Mouse (Mus musculus): ENCODE measurements at regions not wholly inside any gene's neighbourhood (a gene's known extent, or its start where the extent isn't known, plus 50 kb on each side); places are given as distances from the start of the nearest gene placed in this dataset.

DNA sequence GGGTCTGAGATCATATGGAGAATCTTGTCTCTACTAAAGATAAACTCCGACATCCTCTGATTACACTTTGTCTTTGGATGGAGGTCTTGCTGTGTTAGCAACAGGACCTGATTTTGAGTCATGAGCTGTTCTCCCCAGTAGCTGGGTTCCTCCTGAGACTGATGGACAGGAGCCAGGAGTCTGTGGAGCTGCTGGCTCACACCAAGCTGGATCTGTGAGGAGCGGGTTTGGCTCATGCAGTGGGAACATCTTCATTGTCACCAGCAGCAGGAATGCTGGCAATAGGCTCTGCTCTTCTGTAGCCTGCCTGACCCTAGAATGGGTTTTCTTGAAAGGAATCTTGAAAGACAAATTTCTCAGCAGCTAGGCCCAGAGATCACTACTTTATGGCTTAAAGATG lies 524.2 kb upstream of the Id2 start:
- no peak for ATAC-seq (replicated peaks in 1 of 2; ENCODE audit: insufficient read depth in 1 of 2, low FRiP score in 2 of 2, low TSS enrichment in 1 of 2, low read depth in 1 of 2, poor library complexity in 2 of 2, severe bottlenecking in 2 of 2)

DNA sequence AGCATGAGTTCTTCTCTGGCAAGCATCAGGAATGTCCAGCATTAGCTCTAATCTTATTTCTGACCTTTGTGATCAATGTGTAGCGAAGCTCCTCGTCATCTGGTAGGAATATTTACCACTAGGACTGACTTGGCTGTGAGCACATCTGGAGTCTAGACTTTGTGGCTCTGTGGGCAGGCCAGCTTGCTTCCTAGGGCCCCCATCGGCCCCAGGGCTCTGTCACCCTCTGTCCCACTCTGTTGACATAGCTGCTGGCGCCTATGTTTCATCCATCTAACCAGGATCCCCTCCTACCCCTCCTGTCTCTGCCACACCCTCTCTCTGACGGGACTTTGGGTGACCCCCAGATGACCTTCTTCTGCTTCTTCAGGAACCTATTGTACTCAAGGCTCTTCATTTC lies 520.6 kb upstream of the Id2 start:
- no peak for ATAC-seq (replicated peaks in 1 of 2; ENCODE audit: insufficient read depth in 1 of 2, low FRiP score in 2 of 2, low TSS enrichment in 1 of 2, low read depth in 1 of 2, poor library complexity in 2 of 2, severe bottlenecking in 2 of 2)

DNA sequence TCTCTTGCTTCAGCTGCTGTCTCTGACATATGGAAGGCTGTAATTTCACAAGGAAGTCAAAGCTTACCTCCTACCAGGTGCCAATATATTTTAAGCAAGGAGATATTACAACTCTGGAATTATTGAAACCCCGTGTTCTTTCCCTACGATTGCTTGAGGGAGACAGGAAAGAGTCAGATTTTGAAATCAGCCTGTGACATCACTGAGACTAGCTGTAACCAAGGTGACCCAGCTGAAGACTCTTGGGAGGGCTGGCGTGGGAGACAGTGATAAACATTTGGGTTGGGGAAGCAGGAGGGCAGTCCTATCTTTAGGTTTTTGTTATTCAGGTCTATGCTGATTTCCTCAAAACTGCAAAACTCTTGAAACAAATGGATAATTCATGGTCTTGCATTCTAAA lies 518.4 kb upstream of the Id2 start:
- no peak for ATAC-seq (replicated peaks in 1 of 2; ENCODE audit: insufficient read depth in 1 of 2, low FRiP score in 2 of 2, low TSS enrichment in 1 of 2, low read depth in 1 of 2, poor library complexity in 2 of 2, severe bottlenecking in 2 of 2)

DNA sequence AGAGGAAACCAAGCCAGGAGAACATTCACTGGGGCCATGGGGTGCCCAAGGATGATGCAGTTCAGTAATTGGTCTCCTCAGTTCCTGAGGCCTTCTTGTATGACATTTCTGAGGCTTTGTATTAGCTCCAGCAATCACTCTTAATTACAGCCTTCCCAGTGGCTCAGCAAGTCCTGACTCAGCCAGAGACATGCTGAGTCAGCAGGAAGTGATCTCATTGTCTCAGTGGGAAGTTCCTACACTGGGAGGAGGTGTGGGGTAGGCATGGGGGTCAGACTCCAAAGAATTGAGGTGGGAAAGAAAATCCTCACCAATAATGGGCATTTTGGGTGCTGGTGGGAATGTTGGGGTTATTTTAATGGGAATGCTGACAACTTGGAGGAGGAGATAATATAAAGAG lies 516.5 kb upstream of the Id2 start:
- ATAC-seq (replicated peaks in 1 of 2; ENCODE audit: insufficient read depth in 1 of 2, low FRiP score in 2 of 2, low TSS enrichment in 1 of 2, low read depth in 1 of 2, poor library complexity in 2 of 2, severe bottlenecking in 2 of 2), result no peak

DNA sequence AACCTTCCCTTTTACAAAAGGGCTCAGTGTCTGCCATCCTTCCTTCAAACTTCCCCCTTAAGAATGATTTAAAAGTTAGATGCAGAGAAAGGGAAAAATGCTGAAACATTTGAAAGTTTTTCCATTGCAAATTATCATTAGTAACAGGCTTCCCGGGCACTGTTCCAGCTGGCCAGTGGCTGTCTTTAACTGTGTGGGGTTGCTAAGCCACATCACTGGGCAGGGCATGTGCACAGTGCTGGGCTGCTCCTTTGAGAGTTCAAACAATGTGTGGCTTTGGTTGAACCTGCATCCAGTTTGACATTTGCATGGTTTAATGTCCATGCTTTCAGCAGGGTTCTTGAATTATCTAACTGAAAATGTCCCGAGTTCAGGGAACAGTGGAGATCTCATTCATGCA lies 512.1 kb upstream of the Id2 start:
- ATAC-seq (replicated peaks in 1 of 2; ENCODE audit: insufficient read depth in 1 of 2, low FRiP score in 2 of 2, low TSS enrichment in 1 of 2, low read depth in 1 of 2, poor library complexity in 2 of 2, severe bottlenecking in 2 of 2), result no peak

DNA sequence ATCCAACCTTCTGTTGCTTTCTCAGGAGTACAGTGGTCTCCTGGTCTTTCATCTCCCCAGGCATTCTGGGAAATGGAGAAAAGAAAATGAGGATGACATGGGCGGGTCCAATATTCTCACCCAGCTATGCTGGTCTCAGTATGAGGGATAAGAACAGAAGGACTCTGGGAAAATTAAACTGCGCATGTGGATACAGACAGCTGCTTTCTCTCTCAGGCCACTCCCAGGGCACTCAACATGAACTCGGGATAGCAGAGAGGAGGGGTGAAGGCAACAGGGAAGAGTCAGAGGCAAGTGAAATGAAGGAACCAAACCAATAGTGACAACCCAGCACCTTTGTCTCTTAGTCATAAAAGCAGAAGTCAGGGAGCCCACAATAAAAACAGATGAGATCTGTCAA lies 508.5 kb upstream of the Id2 start:
- no peak for ATAC-seq (replicated peaks in 1 of 2; ENCODE audit: insufficient read depth in 1 of 2, low FRiP score in 2 of 2, low TSS enrichment in 1 of 2, low read depth in 1 of 2, poor library complexity in 2 of 2, severe bottlenecking in 2 of 2)

DNA sequence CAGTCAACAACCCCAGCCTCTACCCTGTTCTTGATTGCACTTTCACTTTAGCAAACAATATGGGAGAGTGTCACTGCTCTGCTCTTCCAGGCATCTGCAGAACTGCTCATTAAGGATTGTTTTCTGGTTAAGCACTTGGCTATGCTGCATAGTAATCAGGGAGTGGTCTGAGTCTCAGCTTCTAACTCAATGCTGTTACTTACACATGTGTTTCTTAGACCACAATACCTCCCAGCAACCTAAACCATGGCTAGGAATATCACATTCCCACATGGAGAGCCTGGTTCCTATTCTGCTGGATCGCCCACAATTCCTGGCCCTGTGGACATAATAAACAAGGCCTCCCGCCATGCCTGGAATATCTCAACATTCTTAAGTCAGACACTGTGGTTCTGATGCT lies 493.3 kb upstream of the Id2 start:
- ATAC-seq (replicated peaks in 1 of 2; ENCODE audit: insufficient read depth in 1 of 2, low FRiP score in 2 of 2, low TSS enrichment in 1 of 2, low read depth in 1 of 2, poor library complexity in 2 of 2, severe bottlenecking in 2 of 2), result no peak

DNA sequence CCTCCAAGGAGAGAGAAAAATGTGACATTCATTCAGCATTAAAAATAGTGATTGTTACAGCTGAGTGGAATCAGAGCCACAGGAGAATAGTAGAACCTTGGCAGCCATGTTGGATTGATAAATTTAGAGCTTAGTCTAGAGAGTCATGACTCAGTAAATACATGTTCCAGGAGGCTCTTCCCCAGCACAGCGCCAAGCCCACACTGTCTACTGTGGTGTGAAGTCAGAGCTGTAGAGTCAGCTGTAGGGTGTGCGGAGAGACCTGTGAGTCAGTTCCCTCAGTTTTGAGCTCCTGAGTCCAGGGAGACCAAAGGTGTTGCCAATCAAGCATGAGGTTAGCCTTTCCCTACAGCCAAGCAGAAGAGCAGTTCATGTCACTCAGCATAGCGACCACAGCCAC lies 488.8 kb upstream of the Id2 start:
- no peak for ATAC-seq (replicated peaks in 1 of 2; ENCODE audit: insufficient read depth in 1 of 2, low FRiP score in 2 of 2, low TSS enrichment in 1 of 2, low read depth in 1 of 2, poor library complexity in 2 of 2, severe bottlenecking in 2 of 2)

DNA sequence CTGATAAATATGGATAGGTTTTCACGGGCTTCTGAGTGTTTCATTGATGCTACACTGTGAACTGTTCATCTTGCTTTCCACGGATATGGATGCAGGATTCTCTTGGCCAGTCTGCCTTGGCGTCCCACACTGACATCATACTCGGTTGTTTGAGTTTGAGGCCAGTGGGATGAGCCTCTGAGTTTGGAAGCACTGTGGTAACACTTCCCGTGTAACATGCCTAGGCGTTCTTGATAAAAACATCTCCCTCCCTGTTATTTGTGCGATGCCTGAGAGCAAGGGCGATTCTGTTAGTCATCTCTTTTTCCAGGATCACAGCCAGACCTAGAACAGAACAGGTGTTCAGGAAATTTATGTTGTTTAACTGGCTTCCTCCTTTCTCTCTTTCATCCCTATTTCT lies 482.5 kb upstream of the Id2 start:
- ATAC-seq (replicated peaks in 1 of 2; ENCODE audit: insufficient read depth in 1 of 2, low FRiP score in 2 of 2, low TSS enrichment in 1 of 2, low read depth in 1 of 2, poor library complexity in 2 of 2, severe bottlenecking in 2 of 2), result no peak

DNA sequence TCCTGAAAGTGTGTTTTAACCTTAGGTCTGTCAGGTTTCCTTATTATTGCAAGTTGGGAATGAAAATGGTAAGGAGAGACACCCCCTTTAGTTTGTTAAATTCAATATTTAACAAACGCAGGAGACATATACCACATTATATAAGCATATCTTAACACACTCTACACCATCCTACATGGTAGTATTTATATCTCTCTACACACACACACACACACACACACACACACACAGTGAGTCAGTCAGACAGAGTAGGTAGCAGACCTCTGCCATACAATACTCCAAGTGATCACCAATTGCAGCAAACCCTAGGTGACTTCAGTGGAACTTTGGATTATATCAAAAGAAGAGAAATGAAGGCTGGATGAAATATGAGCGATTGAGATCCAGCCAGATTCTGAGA lies 468.2 kb upstream of the Id2 start:
- ATAC-seq (replicated peaks in 1 of 2; ENCODE audit: insufficient read depth in 1 of 2, low FRiP score in 2 of 2, low TSS enrichment in 1 of 2, low read depth in 1 of 2, poor library complexity in 2 of 2, severe bottlenecking in 2 of 2), result no peak

DNA sequence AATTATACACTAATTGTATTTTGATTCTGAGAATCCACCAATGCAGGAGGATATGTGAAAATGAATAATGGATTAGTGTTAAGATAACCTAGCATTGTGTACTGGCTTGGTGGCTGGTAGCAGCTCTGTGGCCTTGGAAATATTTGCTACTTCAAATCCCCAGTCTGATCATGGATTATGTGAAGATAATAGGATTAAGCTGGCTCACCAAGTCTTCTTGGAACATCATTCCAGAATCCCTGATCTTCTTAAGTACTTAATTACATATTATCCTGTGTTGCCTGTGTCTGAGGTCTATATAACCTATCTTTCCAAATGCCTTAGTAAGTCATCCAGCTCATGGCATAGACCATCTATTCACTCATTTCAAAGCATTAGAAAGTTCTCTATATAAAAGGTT lies 462.7 kb upstream of the Id2 start:
- no peak for ATAC-seq (replicated peaks in 1 of 2; ENCODE audit: insufficient read depth in 1 of 2, low FRiP score in 2 of 2, low TSS enrichment in 1 of 2, low read depth in 1 of 2, poor library complexity in 2 of 2, severe bottlenecking in 2 of 2)

DNA sequence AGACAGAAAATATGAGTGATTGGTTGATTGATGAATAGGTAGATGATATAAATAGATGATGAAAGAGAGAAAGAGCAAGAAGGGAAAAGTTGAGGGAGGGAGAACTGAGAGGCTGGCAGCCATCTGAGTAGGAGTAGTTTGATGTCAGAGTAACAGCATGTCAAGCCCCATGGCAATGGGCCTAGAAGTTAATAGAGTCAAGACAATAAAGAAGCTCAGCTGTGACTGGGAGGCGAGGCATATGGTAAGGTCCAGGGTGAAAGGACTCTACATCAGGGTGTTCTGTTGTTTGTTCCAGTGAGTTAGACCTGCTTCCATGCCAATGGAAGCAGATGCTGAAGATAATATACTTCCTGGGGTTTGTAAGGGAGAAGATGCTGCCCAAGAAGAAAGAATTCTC lies 456.7 kb upstream of the Id2 start:
- ATAC-seq (replicated peaks in 1 of 2; ENCODE audit: insufficient read depth in 1 of 2, low FRiP score in 2 of 2, low TSS enrichment in 1 of 2, low read depth in 1 of 2, poor library complexity in 2 of 2, severe bottlenecking in 2 of 2), result no peak

DNA sequence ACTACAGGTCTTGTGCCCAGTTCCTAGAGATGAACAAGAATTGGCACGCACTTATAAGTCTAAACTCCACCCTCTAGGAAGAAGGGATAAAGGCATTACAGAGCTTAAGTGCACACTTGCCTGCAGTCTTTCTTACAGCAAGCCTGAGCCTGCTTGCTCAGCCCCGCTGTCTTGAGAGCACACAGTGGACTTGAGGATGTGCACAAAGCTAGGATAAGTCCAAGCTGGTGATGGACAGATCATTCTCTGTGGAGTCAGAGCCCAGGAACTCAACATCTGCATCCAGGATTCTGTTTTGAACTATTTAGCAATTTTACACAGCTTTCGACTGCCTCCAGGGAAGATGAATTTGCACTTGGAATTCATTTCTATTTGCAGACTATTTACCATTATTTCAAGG lies 452.8 kb upstream of the Id2 start:
- ATAC-seq (replicated peaks in 1 of 2; ENCODE audit: insufficient read depth in 1 of 2, low FRiP score in 2 of 2, low TSS enrichment in 1 of 2, low read depth in 1 of 2, poor library complexity in 2 of 2, severe bottlenecking in 2 of 2), result no peak

DNA sequence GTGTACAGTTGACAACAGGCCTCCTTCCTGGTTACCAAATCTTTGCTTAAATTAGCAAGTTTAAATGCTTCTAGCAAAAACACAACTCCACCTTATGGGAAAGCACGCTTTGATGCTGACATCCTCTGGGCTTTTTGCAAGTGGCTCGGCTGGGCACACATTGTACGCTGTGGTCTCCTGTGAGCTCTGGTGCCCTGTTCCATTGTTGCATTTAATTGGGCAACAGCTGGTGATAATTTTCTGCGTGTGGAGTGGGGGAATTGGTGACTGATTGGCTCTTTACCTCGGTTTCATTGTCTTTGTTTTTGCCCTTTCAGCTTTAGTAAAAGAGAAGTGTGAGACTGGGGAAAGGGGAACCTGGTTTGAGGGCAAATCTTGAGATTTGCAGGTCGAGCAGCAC lies 447.3 kb upstream of the Id2 start:
- no peak for ATAC-seq (replicated peaks in 1 of 2; ENCODE audit: insufficient read depth in 1 of 2, low FRiP score in 2 of 2, low TSS enrichment in 1 of 2, low read depth in 1 of 2, poor library complexity in 2 of 2, severe bottlenecking in 2 of 2)

DNA sequence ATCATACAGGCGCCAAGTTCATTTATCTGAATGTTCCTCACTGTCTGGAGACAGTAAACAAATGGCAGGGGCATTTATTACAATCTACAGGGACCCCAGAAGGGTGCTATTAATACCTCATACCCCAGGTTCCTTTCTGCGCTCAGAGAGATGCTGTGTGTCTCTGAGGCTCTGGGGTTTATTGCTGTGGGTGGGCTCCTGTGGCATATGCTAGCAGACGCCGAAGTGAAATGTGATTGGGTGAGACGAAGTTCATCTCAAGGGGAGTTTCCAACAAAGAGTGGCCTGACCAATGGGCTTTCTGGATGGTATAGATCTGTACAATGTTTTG lies 437.6 kb upstream of the Id2 start:
- ATAC-seq (replicated peaks in 1 of 2; ENCODE audit: insufficient read depth in 1 of 2, low FRiP score in 2 of 2, low TSS enrichment in 1 of 2, low read depth in 1 of 2, poor library complexity in 2 of 2, severe bottlenecking in 2 of 2), result no peak

DNA sequence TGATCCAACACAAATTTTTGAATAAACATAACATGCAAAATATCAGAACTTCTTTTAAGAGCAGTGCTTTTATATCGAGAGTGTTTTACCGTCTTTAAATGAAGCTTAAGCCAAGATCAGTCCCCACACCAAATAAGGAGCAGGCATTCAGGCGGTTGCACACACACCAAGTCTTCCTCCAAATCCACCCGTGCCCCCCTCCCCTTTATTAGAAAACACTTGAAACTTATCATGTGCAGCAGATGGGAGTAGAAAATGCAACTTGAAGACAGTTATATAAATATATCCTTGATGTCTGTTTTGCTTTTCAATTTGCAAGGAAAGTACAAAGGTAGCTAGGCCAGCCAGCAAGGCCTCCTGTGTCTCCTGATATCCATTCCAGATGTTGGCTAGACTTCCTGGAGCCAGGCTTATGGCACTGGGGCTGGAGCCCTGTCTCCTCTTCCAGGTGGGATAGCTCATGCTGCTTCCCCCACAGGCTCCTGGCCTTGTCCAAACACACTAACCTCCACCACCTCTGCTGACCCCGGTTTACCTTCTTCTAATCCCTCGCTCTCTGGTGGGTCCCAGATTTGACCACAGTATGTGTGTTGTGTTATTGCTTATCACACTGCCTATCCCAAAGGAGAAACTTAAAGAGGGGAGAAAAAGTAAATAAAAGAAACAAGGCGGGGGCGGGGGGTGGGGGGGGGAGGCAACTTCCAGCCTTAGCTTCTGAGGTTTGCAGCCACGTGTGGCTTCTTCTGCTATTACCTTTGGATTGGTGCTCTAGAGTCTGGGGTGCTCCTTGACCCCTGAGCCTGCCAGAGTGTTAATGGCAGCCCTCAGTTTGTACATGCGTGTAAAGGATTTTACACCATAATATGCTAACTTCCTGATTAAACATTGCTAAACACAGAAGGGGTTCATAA lies 437.0 kb upstream of the Id2 start:
- ATAC-seq (replicated peaks in 1 of 2; ENCODE audit: insufficient read depth in 1 of 2, low FRiP score in 2 of 2, low TSS enrichment in 1 of 2, low read depth in 1 of 2, poor library complexity in 2 of 2, severe bottlenecking in 2 of 2), result no peak

DNA sequence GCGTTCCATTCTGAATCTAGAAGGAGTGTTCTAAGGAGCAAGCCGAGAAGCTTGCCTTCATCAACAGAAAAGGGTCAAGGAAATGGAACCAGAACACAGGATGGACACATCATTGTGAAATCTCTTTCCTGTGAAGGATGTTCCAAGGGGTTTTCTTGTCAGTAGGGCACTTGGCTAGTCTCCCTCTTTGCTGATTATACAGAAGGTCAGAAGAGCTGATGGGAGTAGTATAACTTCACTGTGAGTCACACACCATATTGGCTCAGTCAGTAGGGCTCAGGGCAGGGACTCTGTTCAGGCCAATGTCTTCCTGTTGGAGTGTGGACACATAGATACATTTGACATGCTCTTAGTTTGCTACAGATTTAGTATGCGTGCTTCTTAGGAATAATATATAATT lies 433.5 kb upstream of the Id2 start:
- ATAC-seq (replicated peaks in 1 of 2; ENCODE audit: insufficient read depth in 1 of 2, low FRiP score in 2 of 2, low TSS enrichment in 1 of 2, low read depth in 1 of 2, poor library complexity in 2 of 2, severe bottlenecking in 2 of 2), result no peak

DNA sequence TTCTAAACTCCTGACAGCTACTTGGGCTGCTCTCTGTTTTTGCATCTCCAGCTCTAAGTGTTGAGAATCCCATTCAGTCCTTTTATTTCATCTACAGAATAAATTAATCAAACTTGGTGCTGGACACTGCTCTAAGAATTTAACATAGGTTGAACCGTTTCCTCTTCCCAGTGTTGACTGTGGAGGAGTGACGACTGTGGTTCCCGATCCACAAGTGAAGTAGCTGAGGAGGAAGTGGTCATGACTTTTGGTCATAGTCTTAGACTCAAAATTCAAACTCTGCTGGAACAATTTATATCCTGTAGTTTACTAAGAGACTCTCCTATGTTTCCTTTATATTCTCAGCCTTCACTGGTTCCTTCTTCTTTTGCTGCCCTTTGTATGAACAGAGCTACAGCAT lies 432.6 kb upstream of the Id2 start:
- no peak; a peak in 1 of 4 replicates for ATAC-seq (replicated peaks in 1 of 2; ENCODE audit: insufficient read depth in 1 of 2, low FRiP score in 2 of 2, low TSS enrichment in 1 of 2, low read depth in 1 of 2, poor library complexity in 2 of 2, severe bottlenecking in 2 of 2)

DNA sequence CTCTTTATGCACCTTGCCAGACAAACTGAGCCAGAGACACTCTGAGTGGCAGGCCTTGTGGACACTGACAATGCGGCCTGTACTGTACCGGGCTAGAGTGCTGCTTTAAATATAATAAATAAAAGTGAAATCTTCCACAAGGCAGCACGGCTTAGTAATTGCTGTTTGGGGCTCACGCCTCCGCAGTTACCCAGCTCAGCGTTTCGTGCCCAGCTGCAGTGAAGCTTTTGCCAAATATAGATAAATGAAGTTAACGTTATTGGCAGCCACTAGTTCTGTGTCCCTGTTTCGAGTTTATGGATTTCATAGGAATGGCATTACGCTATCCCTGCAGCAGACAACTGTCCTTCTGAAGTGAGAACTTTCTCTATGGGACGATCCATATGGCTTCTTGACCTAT lies 429.7 kb upstream of the Id2 start:
- no peak for ATAC-seq (replicated peaks in 1 of 2; ENCODE audit: insufficient read depth in 1 of 2, low FRiP score in 2 of 2, low TSS enrichment in 1 of 2, low read depth in 1 of 2, poor library complexity in 2 of 2, severe bottlenecking in 2 of 2)
